Mouse (Mus musculus): ENCODE data around the gene Foxn4. TPM values are rescaled to one million over a fixed set of nuclear protein-coding genes. Genes with fewer than 3 reads are reported as not detected.

The Foxn4 gene
- polyA plus RNA-seq, 1 experiment, result not detected

- no peaks in the 10 kb centered on the region for H3K4me1 ChIP-seq (ENCODE audit: control insufficient read depth, insufficient read depth, insufficient read length)
- no peak overlapping the region for H3K4me3 ChIP-seq (ENCODE audit: extremely low read depth, insufficient read depth, insufficient read length)
- H3K27ac ChIP-seq (ENCODE audit: insufficient read depth, low read length), result no peak overlapping the region
- no peak for DNase-seq (ENCODE audit: low read depth in 1 of 2, low spot score in 2 of 2)
- H3K27me3 ChIP-seq (ENCODE audit: control insufficient read depth, insufficient read depth, low read length), result 0 out of 2 replicates have a peak, but pooled peaks cover 6% of the 10 kb centered on the region
- TF ChIP-seq POLR2A (IDR thresholded peaks at IDR 0.05; ENCODE audit: low read depth, low read length) (no peak), CTCF (IDR thresholded peaks at IDR 0.05; ENCODE audit: extremely low read depth, insufficient read depth, insufficient read length, insufficient replicate concordance) (no peak)
- H3K36me3 ChIP-seq (ENCODE audit: control insufficient read depth, insufficient read depth, low read length), result no peaks in the 10 kb centered on the region
- 76% methylated on average over 12 of the region's 12 CpGs for WGBS
These were observed 6.0 kb upstream of the Foxn4 start for GRCm38 (mm10) chr5:114279382-114280143.

GRCm38 (mm10) chr5:114275991-114276390 lies 2.4 kb upstream of the Foxn4 start:
- no peak for TF ChIP-seq POLR2A (IDR thresholded peaks at IDR 0.05; ENCODE audit: low read depth, low read length)
- no peak for TF ChIP-seq CTCF (IDR thresholded peaks at IDR 0.05; ENCODE audit: extremely low read depth, insufficient read depth, insufficient read length, insufficient replicate concordance)
- H3K4me1 ChIP-seq (ENCODE audit: control insufficient read depth, insufficient read depth, insufficient read length), result no peaks in the 10 kb centered on the region; the same call in 1 of the 2 replicates
- peaks cover 13% of the 10 kb centered on the region for H3K27me3 ChIP-seq (ENCODE audit: control insufficient read depth, insufficient read depth, low read length)
- no peak overlapping the region for H3K4me3 ChIP-seq (ENCODE audit: extremely low read depth, insufficient read depth, insufficient read length)
- no peaks in the 10 kb centered on the region for H3K36me3 ChIP-seq (ENCODE audit: control insufficient read depth, insufficient read depth, low read length)
- WGBS, result 35% methylated on average over 16 of the region's 16 CpGs
- H3K27ac ChIP-seq (ENCODE audit: insufficient read depth, low read length), result no peak overlapping the region
- no peak for DNase-seq (ENCODE audit: low read depth in 1 of 2, low spot score in 2 of 2)

GRCm38 (mm10) chr5:114275339-114275738 lies 1.7 kb upstream of the Foxn4 start:
- no peak for DNase-seq (ENCODE audit: low read depth in 1 of 2, low spot score in 2 of 2)
- H3K4me3 ChIP-seq (ENCODE audit: extremely low read depth, insufficient read depth, insufficient read length), result no peak overlapping the region
- no peak overlapping the region for H3K27ac ChIP-seq (ENCODE audit: insufficient read depth, low read length)

DNA sequence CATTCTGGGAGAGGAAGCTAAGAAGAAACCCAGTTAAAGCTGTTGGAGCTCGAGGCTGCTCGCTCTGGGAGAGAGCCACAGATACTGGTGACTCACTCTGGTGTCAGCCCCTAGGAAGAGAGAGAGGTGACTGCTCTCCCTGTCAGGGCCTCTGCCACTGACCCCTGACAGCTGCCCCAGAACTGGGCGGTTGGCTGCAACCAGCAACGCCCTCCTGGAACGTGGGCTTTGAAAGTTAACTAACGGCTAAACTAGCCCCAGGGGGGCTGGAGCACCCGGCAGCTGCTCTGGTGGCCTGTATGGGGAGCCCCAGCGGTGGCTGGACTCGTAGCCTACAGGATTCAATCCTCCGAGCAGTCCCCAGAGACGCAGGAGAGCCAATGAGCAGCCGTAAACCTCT lies 3.6 kb downstream of the Foxn4 start:
- no peak for DNase-seq (ENCODE audit: low read depth in 1 of 2, low spot score in 2 of 2)
- 31% methylated on average over 12 of the region's 12 CpGs for WGBS
- H3K27me3 ChIP-seq (ENCODE audit: control insufficient read depth, insufficient read depth, low read length), result peaks cover 7% of the 10 kb centered on the region
- no peaks in the 10 kb centered on the region for H3K36me3 ChIP-seq (ENCODE audit: control insufficient read depth, insufficient read depth, low read length)
- H3K4me3 ChIP-seq (ENCODE audit: extremely low read depth, insufficient read depth, insufficient read length), result no peak overlapping the region
- TF ChIP-seq POLR2A (IDR thresholded peaks at IDR 0.05; ENCODE audit: low read depth, low read length), result no peak
- TF ChIP-seq CTCF (IDR thresholded peaks at IDR 0.05; ENCODE audit: extremely low read depth, insufficient read depth, insufficient read length, insufficient replicate concordance), result no peak
- H3K4me1 ChIP-seq (ENCODE audit: control insufficient read depth, insufficient read depth, insufficient read length), result no peaks in the 10 kb centered on the region; the same call in 1 of the 2 replicates
- no peak overlapping the region for H3K27ac ChIP-seq (ENCODE audit: insufficient read depth, low read length)

More at GRCm38 (mm10) chr5:114275339-114275738, 1.7 kb upstream of the Foxn4 start:
- Histone ChIP-seq H3K4me1 (ENCODE audit: control insufficient read depth, insufficient read depth, insufficient read length) (no peaks in the 10 kb centered on the region; the same call in 1 of the 2 replicates), H3K36me3 (ENCODE audit: control insufficient read depth, insufficient read depth, low read length) (no peaks in the 10 kb centered on the region), H3K27me3 (ENCODE audit: control insufficient read depth, insufficient read depth, low read length) (peaks cover 13% of the 10 kb centered on the region)
- WGBS, result 45% methylated on average over 8 of the region's 8 CpGs
- TF ChIP-seq CTCF (IDR thresholded peaks at IDR 0.05; ENCODE audit: extremely low read depth, insufficient read depth, insufficient read length, insufficient replicate concordance) (no peak), POLR2A (IDR thresholded peaks at IDR 0.05; ENCODE audit: low read depth, low read length) (no peak)

GRCm38 (mm10) chr5:114269499-114269898 lies 4.1 kb downstream of the Foxn4 start:
- DNase-seq (ENCODE audit: low read depth in 1 of 2, low spot score in 2 of 2), result no peak
- WGBS, result 4% methylated on average over 7 of the region's 7 CpGs
- H3K27me3 ChIP-seq (ENCODE audit: control insufficient read depth, insufficient read depth, low read length), result peaks cover 7% of the 10 kb centered on the region

GRCm38 (mm10) chr5:114268646-114269045 lies 5.0 kb downstream of the Foxn4 start:
- Histone ChIP-seq H3K4me1 (ENCODE audit: control insufficient read depth, insufficient read depth, insufficient read length) (no peaks in the 10 kb centered on the region), H3K4me3 (ENCODE audit: extremely low read depth, insufficient read depth, insufficient read length) (no peak overlapping the region), H3K27me3 (ENCODE audit: control insufficient read depth, insufficient read depth, low read length) (peaks cover 2% of the 10 kb centered on the region; the same call in 1 of the 2 replicates), H3K36me3 (ENCODE audit: control insufficient read depth, insufficient read depth, low read length) (no peaks in the 10 kb centered on the region), H3K27ac (ENCODE audit: insufficient read depth, low read length) (no peak overlapping the region)
- DNase-seq (ENCODE audit: low read depth in 1 of 2, low spot score in 2 of 2), result no peak
- TF ChIP-seq POLR2A (IDR thresholded peaks at IDR 0.05; ENCODE audit: low read depth, low read length) (no peak), CTCF (IDR thresholded peaks at IDR 0.05; ENCODE audit: extremely low read depth, insufficient read depth, insufficient read length, insufficient replicate concordance) (no peak)
- WGBS, result 23% methylated on average over 7 of the region's 7 CpGs

More at GRCm38 (mm10) chr5:114269499-114269898, 4.1 kb downstream of the Foxn4 start:
- H3K4me3 ChIP-seq (ENCODE audit: extremely low read depth, insufficient read depth, insufficient read length), result no peak overlapping the region
- H3K27ac ChIP-seq (ENCODE audit: insufficient read depth, low read length), result no peak overlapping the region
- no peak for TF ChIP-seq POLR2A (IDR thresholded peaks at IDR 0.05; ENCODE audit: low read depth, low read length)
- no peak for TF ChIP-seq CTCF (IDR thresholded peaks at IDR 0.05; ENCODE audit: extremely low read depth, insufficient read depth, insufficient read length, insufficient replicate concordance)
- no peaks in the 10 kb centered on the region; the same call in 1 of the 2 replicates for H3K4me1 ChIP-seq (ENCODE audit: control insufficient read depth, insufficient read depth, insufficient read length)
- no peaks in the 10 kb centered on the region for H3K36me3 ChIP-seq (ENCODE audit: control insufficient read depth, insufficient read depth, low read length)

GRCm38 (mm10) chr5:114264791-114265190 lies 8.8 kb downstream of the Foxn4 start:
- DNase-seq (ENCODE audit: low read depth in 1 of 2, low spot score in 2 of 2), result no peak
- no peaks in the 10 kb centered on the region for H3K36me3 ChIP-seq (ENCODE audit: control insufficient read depth, insufficient read depth, low read length)
- no peak for TF ChIP-seq CTCF (IDR thresholded peaks at IDR 0.05; ENCODE audit: extremely low read depth, insufficient read depth, insufficient read length, insufficient replicate concordance)
- TF ChIP-seq POLR2A (IDR thresholded peaks at IDR 0.05; ENCODE audit: low read depth, low read length), result no peak
- WGBS, result 86% methylated on average over 8 of the region's 8 CpGs
- H3K4me1 ChIP-seq (ENCODE audit: control insufficient read depth, insufficient read depth, insufficient read length), result no peaks in the 10 kb centered on the region
- no peak overlapping the region for H3K4me3 ChIP-seq (ENCODE audit: extremely low read depth, insufficient read depth, insufficient read length)
- no peak overlapping the region for H3K27ac ChIP-seq (ENCODE audit: insufficient read depth, low read length)
- H3K27me3 ChIP-seq (ENCODE audit: control insufficient read depth, insufficient read depth, low read length), result no peaks in the 10 kb centered on the region
